Comparison of ENCODE assay signal across 38 mouse cellular contexts in genomic region chr2:65405407-65405806, GRCm38 (mm10). TPM values are rescaled to one million over a fixed set of nuclear protein-coding genes. Genes with fewer than 3 reads are reported as not detected.
"Had no signal": no experiment of that assay in that cellular context is flagged by ENCODE, and none has a peak within 500 bp of the region (broad histone marks: within the 10 kb centered on the region; RNA-seq: fewer than 3 reads in every experiment).

No protein-coding gene starts in this region.

- ATAC-seq: hindbrain, embryonic 16.5 days; hindbrain, postnatal 0 days; inflammation-experienced regulatory T-cells, adult 6 months; intestine, embryonic 15.5 days; intestine, embryonic 16.5 days; intestine, postnatal 0 days had no signal

- H3K36me3 ChIP-seq: heart, embryonic 12.5 days; heart, embryonic 13.5 days; heart, embryonic 15.5 days; hindbrain, embryonic 10.5 days; hindbrain, embryonic 12.5 days; hindbrain, embryonic 13.5 days; hindbrain, embryonic 15.5 days; intestine, embryonic 15.5 days; kidney, embryonic 15.5 days had no signal

- H3K4me2 ChIP-seq: heart, embryonic 11.5 days; heart, embryonic 12.5 days; heart, embryonic 13.5 days; heart, embryonic 15.5 days; hindbrain, embryonic 12.5 days; hindbrain, embryonic 13.5 days; hindbrain, embryonic 14.5 days; hindbrain, embryonic 15.5 days; intestine, embryonic 15.5 days; kidney, embryonic 15.5 days had no signal

- H3K9ac ChIP-seq: heart, embryonic 12.5 days; heart, embryonic 13.5 days; heart, embryonic 15.5 days; hindbrain, embryonic 12.5 days; hindbrain, embryonic 13.5 days; hindbrain, embryonic 14.5 days; hindbrain, embryonic 15.5 days; intestine, embryonic 15.5 days; kidney, embryonic 15.5 days had no signal

- H3K27me3 ChIP-seq: heart, embryonic 12.5 days; heart, embryonic 13.5 days; heart, embryonic 15.5 days; hindbrain, embryonic 12.5 days; hindbrain, embryonic 13.5 days; hindbrain, embryonic 15.5 days; intestine, embryonic 15.5 days; kidney, embryonic 15.5 days had no signal

- H3K4me3 ChIP-seq: heart, embryonic 12.5 days; heart, embryonic 13.5 days; heart, embryonic 15.5 days; hindbrain, embryonic 10.5 days; hindbrain, embryonic 12.5 days; hindbrain, embryonic 13.5 days; hindbrain, embryonic 15.5 days; intestine, embryonic 15.5 days; kidney, embryonic 15.5 days; layer of hippocampus, adult 2 months; left cerebral cortex, adult 2 months had no signal

- H3K4me1 ChIP-seq: heart, embryonic 12.5 days; heart, embryonic 15.5 days; hindbrain, embryonic 10.5 days; hindbrain, embryonic 12.5 days; hindbrain, embryonic 13.5 days; hindbrain, embryonic 15.5 days; intestine, embryonic 15.5 days; kidney, embryonic 15.5 days had no signal

- H3K27ac ChIP-seq: heart, embryonic 13.5 days; heart, embryonic 15.5 days; hindbrain, embryonic 10.5 days; hindbrain, embryonic 12.5 days; hindbrain, embryonic 13.5 days; hindbrain, embryonic 14.5 days; hindbrain, embryonic 15.5 days; hindbrain, postnatal 0 days; intestine, embryonic 15.5 days; kidney, embryonic 15.5 days; kidney, postnatal 0 days; layer of hippocampus, adult 2 months; left cerebral cortex, adult 2 months had no signal

- H3K9me3 ChIP-seq: heart, embryonic 12.5 days; heart, embryonic 13.5 days; heart, embryonic 15.5 days; hindbrain, embryonic 10.5 days; hindbrain, embryonic 12.5 days; hindbrain, embryonic 13.5 days; hindbrain, embryonic 15.5 days; intestine, embryonic 15.5 days; kidney, embryonic 15.5 days had no signal

- DNase-seq: heart, postnatal 10 days; heart, postnatal 14 days; heart, postnatal 36 days; heart, postnatal 4 days; kidney, adult 11 months; kidney, adult 18-20 months; kidney, adult 2 months; kidney, adult 8-10 months; kidney, adult 9 months; kidney, postnatal 10 days; kidney, postnatal 14 days; kidney, postnatal 25 days; kidney, postnatal 36 days; kidney, postnatal 4 days; layer of hippocampus, adult 9-11 months; layer of hippocampus, postnatal 36 days had no signal

RNA-seq across cellular contexts. Expression of gene Slc38a11, which starts 41.6 kb away (rescaled TPM):
- total RNA-seq: hematopoietic stem cell, adult 5-6 weeks had no signal
- polyA plus RNA-seq: heart, embryonic 11.5 days; heart, embryonic 12.5 days; heart, embryonic 13.5 days; heart, embryonic 14.5 days; intestine, embryonic 14.5 days had no signal
